Mouse (Mus musculus) ES-E14 (cell line): ENCODE measurements around the gene Dlgap1. TPM values are rescaled to one million over a fixed set of nuclear protein-coding genes. Genes with fewer than 3 reads are reported as not detected.

Experiments
- DNase-seq: peaks from one replicate; pipeline ENCODE4 v3.0.0-alpha.2; 2013; ENCODE audit warnings: low read depth, low spot score
- H3K27ac ChIP-seq: 2 replicates; pipeline ENCODE4 v1.5.1; 2012; ENCODE audit warnings: low read depth, mild to moderate bottlenecking, low read length, moderate library complexity, mixed read lengths; ENCODE audit not compliant: poor library complexity, insufficient read depth, severe bottlenecking
- H3K36me3 ChIP-seq: 2 replicates; pipeline ENCODE4 v1.6.1; 2012; ENCODE audit warnings: mild to moderate bottlenecking, low read length, moderate library complexity, mixed read lengths; ENCODE audit not compliant: control insufficient read depth, poor library complexity, insufficient read depth, severe bottlenecking
- H3K4me1 ChIP-seq, 2 experiments: fragments of 150-350 bp in 1 of 2; sonication (generic) in 1 of 2; 2 replicates each; pipeline ENCODE4 v1.6.1; 2012; ENCODE audit warnings: low read length in 2 of 2, mild to moderate bottlenecking in 1 of 2, mixed read lengths in 1 of 2; ENCODE audit not compliant: control insufficient read depth in 2 of 2, insufficient read depth in 2 of 2, poor library complexity in 1 of 2
- H3K4me3 ChIP-seq, 2 experiments: fragments of 150-350 bp in 1 of 2; sonication (generic) in 1 of 2; 2 replicates each; pipeline ENCODE4 v1.5.1; 2012; ENCODE audit warnings: low read length in 2 of 2, low read depth in 1 of 2, mild to moderate bottlenecking in 1 of 2, mixed read lengths in 1 of 2; ENCODE audit not compliant: insufficient read depth in 1 of 2, poor library complexity in 1 of 2, severe bottlenecking in 1 of 2
- H3K9ac ChIP-seq: 2 replicates; pipeline ENCODE4 v1.6.1; 2012; ENCODE audit warnings: low read depth, mild to moderate bottlenecking, low read length, mixed read lengths; ENCODE audit not compliant: poor library complexity, insufficient read depth, severe bottlenecking
- H3K9me3 ChIP-seq: fragments of 150-350 bp; sonication (generic); 2 replicates; pipeline ENCODE4 v1.6.1; 2012; ENCODE audit warnings: low read depth, mild to moderate bottlenecking, low read length; ENCODE audit not compliant: control insufficient read depth, insufficient read depth
- CHD2 ChIP-seq: IDR thresholded peaks from 2 replicates; pipeline ENCODE4 v1.6.1; 2014; ENCODE audit warnings: mild to moderate bottlenecking, low read depth, low read length, inconsistent platforms
- HCFC1 ChIP-seq: IDR thresholded peaks from 2 replicates; pipeline ENCODE4 v1.6.1; 2012; ENCODE audit warnings: low read length, inconsistent platforms, borderline replicate concordance; ENCODE audit not compliant: insufficient read depth
- MAFK ChIP-seq: IDR thresholded peaks from 2 replicates; pipeline ENCODE4 v1.6.1; 2014; ENCODE audit warnings: mild to moderate bottlenecking, low read depth, low read length, inconsistent platforms; ENCODE audit not compliant: insufficient read depth
- ZC3H11A ChIP-seq: IDR thresholded peaks from 2 replicates; pipeline ENCODE4 v1.6.1; 2012; ENCODE audit warnings: low read depth, mild to moderate bottlenecking, inconsistent platforms, low read length, borderline replicate concordance
- ZNF384 ChIP-seq: IDR thresholded peaks from 2 replicates; pipeline ENCODE4 v1.6.1; 2012; ENCODE audit warnings: low read depth, low read length, inconsistent platforms
- in situ Hi-C, 2 experiments: fragments of 600-800 bp; cut with MboI; formaldehyde crosslinking; loops; one replicate each; pipeline ENCODE4 v1.15.1; 2025; ENCODE audit warnings: low sequenced_read_pairs in 2 of 2, inconsistent platforms in 1 of 2; ENCODE audit not compliant: unreplicated experiment in 2 of 2
- total RNA-seq: library from RNA; depleted of rRNA; stranded (reverse); fragments of 300-350 nt; gene quantifications from 2 replicates; pipeline ENCODE4 v1.2.3, GENCODE M21; 2012

Dlgap1 gene
- total RNA-seq, 1 experiment: 0.94 TPM

GRCm38 (mm10) chr17:70316327-70316726, 347.5 kb downstream of the Dlgap1 start:
- TF ChIP-seq ZNF384 (no peak), CHD2 (no peak), ZC3H11A (no peak), HCFC1 (no peak), MAFK (no peak)
- Histone ChIP-seq H3K4me1 (no peaks in the 10 kb centered on the region), H3K9ac (no peak overlapping the region), H3K4me3 (no peak overlapping the region), H3K36me3 (no peaks in the 10 kb centered on the region), H3K9me3 (no peaks in the 10 kb centered on the region), H3K27ac (no peak overlapping the region)
- DNase-seq: no peak
- in situ Hi-C loops: no loop called here

DNA sequence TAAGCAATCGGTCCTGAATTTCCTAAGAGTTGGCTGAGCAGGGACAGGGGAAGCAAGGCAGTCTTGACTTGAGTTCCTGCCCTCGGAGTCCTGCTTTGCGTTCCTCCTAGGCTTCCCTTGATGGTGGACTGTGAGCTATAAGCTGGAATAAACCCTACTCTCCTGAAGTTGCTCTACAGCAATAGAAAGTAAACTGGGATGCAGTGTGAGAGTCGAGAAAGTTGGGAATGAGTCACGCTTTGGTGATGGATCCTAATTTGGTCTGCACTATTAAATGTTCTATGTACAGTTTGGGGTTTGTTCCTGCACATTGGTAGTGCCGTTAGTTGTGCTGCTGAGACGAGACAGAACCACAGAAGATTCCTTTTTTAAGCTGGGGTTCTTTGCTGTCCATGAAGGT, 348.9 kb downstream of the Dlgap1 start:
- H3K9me3 ChIP-seq: no peaks in the 10 kb centered on the region
- DNase-seq: no peak
- H3K4me3 ChIP-seq: no peak overlapping the region
- H3K4me1 ChIP-seq: no peaks in the 10 kb centered on the region
- in situ Hi-C loops: no loop called here
- H3K36me3 ChIP-seq: no peaks in the 10 kb centered on the region
- no peak overlapping the region for H3K9ac ChIP-seq
- no peak overlapping the region for H3K27ac ChIP-seq
- TF ChIP-seq ZC3H11A: no peak
- TF ChIP-seq HCFC1: no peak
- TF ChIP-seq MAFK: no peak
- no peak for TF ChIP-seq CHD2
- no peak for TF ChIP-seq ZNF384

DNA sequence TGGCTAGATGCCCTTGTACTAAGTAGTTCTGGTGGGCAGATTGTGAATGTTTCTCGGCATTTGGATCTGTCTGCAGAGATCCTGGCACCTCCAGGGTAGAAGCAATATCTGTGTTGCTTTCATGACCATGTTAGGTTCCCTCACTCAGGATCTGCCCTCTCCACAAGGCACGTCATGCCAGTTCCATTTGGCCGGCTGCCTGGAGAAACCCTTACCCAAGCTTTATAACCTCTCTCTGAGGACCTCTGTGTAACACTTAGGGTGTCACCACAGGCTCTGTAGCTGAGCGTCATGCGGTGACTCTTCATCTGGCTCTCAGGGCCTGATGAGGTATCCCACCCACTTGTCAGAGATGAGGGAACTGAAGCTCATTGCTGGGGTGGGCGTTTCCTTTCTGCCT, 353.1 kb downstream of the Dlgap1 start:
- Histone ChIP-seq H3K36me3 (no peaks in the 10 kb centered on the region), H3K27ac (no peak overlapping the region), H3K9me3 (no peaks in the 10 kb centered on the region), H3K4me3 (no peak overlapping the region), H3K9ac (no peak overlapping the region), H3K4me1 (no peaks in the 10 kb centered on the region)
- no peak for DNase-seq
- in situ Hi-C loops: no loop called here
- no peak for TF ChIP-seq HCFC1
- TF ChIP-seq ZC3H11A: no peak
- no peak for TF ChIP-seq CHD2
- TF ChIP-seq MAFK: no peak
- TF ChIP-seq ZNF384: no peak

DNA sequence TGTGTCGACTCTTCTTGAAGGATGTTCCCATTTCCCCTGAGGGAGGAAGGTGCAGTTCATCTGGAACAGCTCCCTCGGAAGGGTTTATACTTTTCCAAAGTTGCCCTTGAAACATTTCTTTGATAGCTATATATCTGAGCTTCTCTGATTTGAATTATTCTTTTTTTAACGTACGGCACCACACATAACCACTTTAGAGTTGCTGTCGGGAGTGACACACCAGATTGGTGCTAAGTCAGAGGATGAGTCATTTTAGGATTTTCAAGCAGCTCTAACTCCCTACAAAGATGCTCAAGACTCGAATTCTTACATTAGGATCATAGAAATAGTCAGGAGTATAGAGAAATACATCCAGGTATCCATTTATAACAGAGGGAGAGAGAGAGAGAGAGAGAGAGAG, 364.6 kb downstream of the Dlgap1 start:
- in situ Hi-C loops: no loop called here
- no peak overlapping the region for H3K27ac ChIP-seq
- no peak for TF ChIP-seq CHD2
- H3K9ac ChIP-seq: no peak overlapping the region
- no peaks in the 10 kb centered on the region for H3K36me3 ChIP-seq
- H3K4me1 ChIP-seq: peaks cover 0 to 2% of the 10 kb centered on the region in 2 experiments; a peak in 1 of 4 replicates
- H3K9me3 ChIP-seq: no peaks in the 10 kb centered on the region
- H3K4me3 ChIP-seq: no peak overlapping the region
- DNase-seq: no peak

GRCm38 (mm10) chr17:70334171-70334570, 365.3 kb downstream of the Dlgap1 start:
- no peak for TF ChIP-seq ZC3H11A
- no peak for TF ChIP-seq HCFC1
- TF ChIP-seq CHD2: no peak
- TF ChIP-seq MAFK: no peak
- no peak for TF ChIP-seq ZNF384
- no peak overlapping the region for H3K4me3 ChIP-seq
- H3K9ac ChIP-seq: no peak overlapping the region
- in situ Hi-C loops: no loop called here
- no peaks in the 10 kb centered on the region for H3K36me3 ChIP-seq
- no peaks in the 10 kb centered on the region for H3K9me3 ChIP-seq
- peaks cover 0 to 2% of the 10 kb centered on the region in 2 experiments; a peak in 1 of 4 replicates for H3K4me1 ChIP-seq
- no peak overlapping the region for H3K27ac ChIP-seq
- DNase-seq: no peak
